Mouse (Mus musculus) embryonic fibroblast, embryonic 13.5 days (primary cell): ENCODE measurements around the gene Rpl23a.

Experiments
- CTCF ChIP-seq: IDR thresholded peaks from 2 replicates; pipeline ENCODE4 v1.5.1; 2011; ENCODE audit warnings: mild to moderate bottlenecking, control low read depth, low read length, moderate library complexity, borderline replicate concordance; ENCODE audit not compliant: insufficient read depth
- POLR2A ChIP-seq: IDR thresholded peaks from 2 replicates; pipeline ENCODE4 v1.6.1; 2011; ENCODE audit warnings: low read depth, mild to moderate bottlenecking, control low read depth, low read length, moderate library complexity

DNA sequence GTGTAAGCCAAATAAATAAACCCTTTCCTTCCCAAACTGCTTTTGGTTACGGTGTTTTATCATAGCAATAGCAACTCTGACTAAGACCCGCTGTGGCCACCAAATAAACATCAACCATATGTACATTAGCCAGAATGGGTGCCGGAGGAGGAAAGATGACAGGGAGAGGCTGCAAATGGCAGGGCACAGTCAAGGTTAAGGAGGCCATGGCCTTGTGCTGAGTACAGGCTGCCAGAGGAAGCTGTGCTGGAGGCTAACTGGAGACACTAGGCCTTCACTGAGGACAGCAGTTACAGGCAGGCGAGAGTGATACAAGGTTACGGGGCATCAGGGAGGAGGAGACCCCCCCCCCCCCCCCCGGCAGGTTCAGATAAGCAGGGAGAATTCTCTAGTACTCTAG lies 26.5 kb upstream of the Rpl23a start:
- TF ChIP-seq CTCF (no peak), POLR2A (no peak)
